In the genomic region with DNA sequence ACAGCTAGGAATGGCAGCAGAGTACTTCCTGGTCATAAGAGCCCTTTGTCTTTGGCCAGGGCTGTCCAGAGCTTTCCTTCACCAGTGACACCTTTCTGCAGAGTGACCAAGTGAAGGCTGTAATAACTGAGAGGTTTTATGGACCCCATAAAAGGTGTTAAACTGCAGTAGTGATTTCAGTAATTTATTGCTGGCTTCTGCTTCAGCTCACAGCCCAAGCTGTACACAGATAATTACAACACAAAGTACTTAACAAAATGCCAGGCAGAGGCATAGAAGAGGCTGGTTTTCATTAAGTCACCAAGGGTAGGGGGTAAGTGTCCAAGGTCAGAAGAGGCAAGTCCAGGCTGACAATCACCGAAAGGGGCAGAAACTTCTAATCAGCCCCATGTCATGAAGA, we compare ENCODE assay signal across 15 mouse cellular contexts.
"Had no signal": no experiment of that assay in that cellular context is flagged by ENCODE, and none has a peak within 500 bp of the region (broad histone marks: within the 10 kb centered on the region; RNA-seq: fewer than 3 reads in every experiment).

No protein-coding gene starts in this region.

- H3K27ac ChIP-seq: limb, embryonic 15.5 days; liver, embryonic 12.5 days; midbrain, embryonic 10.5 days had no signal

- H3K36me3 ChIP-seq: limb, embryonic 15.5 days; liver, embryonic 12.5 days; midbrain, embryonic 10.5 days had no signal

- H3K4me2 ChIP-seq: limb, embryonic 15.5 days; liver, embryonic 12.5 days; lung, embryonic 14.5 days had no signal

- ATAC-seq: inflammation-experienced regulatory T-cells, adult 6 months; liver, embryonic 12.5 days had no signal

- H3K9me3 ChIP-seq: limb, embryonic 15.5 days; liver, embryonic 12.5 days; midbrain, embryonic 10.5 days had no signal

- H3K9ac ChIP-seq: limb, embryonic 15.5 days; liver, embryonic 12.5 days; lung, embryonic 14.5 days had no signal

- DNase-seq: kidney, adult 18-20 months; kidney, postnatal 10 days; left cerebral cortex, postnatal 4 days; lung, embryonic 14.5 days; lung, postnatal 10 days; lung, postnatal 4 days; midbrain, embryonic 14.5 days; right cerebral cortex, adult 18-20 months; right cerebral cortex, postnatal 25 days; thymus, postnatal 36 days had no signal

- H3K4me1 ChIP-seq: limb, embryonic 15.5 days had no signal

- H3K4me3 ChIP-seq: limb, embryonic 15.5 days; liver, embryonic 12.5 days; midbrain, embryonic 10.5 days; myocyte had no signal
